Mouse (Mus musculus) embryonic facial prominence, embryonic 11.5 days (tissue): Measurements from ENCODE around the gene Slc25a24. TPM values are rescaled to one million over a fixed set of nuclear protein-coding genes. Genes with fewer than 3 reads are reported as not detected.
A peak's percentile ranks its signal among the peaks of the same experiment; 100 is the strongest.

Experiments
- ATAC-seq: fragments of 200-750 bp; cut with Nextera tagmentation; replicated peaks from 2 replicates; pipeline ENCODE4 v1.8.0; 2017; ENCODE audit warnings: low read depth; ENCODE audit not compliant: insufficient number of reproducible peaks, low FRiP score, low TSS enrichment
- DNase-seq: peaks from one replicate; pipeline ENCODE4 v3.0.0-alpha.2; 2015; ENCODE audit warnings: low spot score
- H3K27ac ChIP-seq: fragments of 300-500 bp; sonication (generic); replicated peaks from 2 replicates; pipeline ENCODE4 v1.5.1; 2014; ENCODE audit warnings: mild to moderate bottlenecking, low read depth, low read length, control low read depth
- H3K27me3 ChIP-seq: fragments of 300-500 bp; sonication (generic); 2 replicates; pipeline ENCODE4 v1.6.1; 2014; ENCODE audit warnings: mild to moderate bottlenecking, low read length, moderate library complexity, mixed read lengths; ENCODE audit not compliant: control insufficient read depth, insufficient read depth
- H3K36me3 ChIP-seq: fragments of 300-500 bp; sonication (generic); replicated peaks from 2 replicates; pipeline ENCODE4 v1.6.1; 2014; ENCODE audit warnings: low read depth, mild to moderate bottlenecking, low read length, moderate library complexity, mixed read lengths; ENCODE audit not compliant: control insufficient read depth, insufficient read depth
- H3K4me1 ChIP-seq: fragments of 300-500 bp; sonication (generic); 2 replicates; pipeline ENCODE4 v1.6.1; 2014; ENCODE audit warnings: low read length, mixed read lengths; ENCODE audit not compliant: control insufficient read depth, insufficient read depth
- H3K4me2 ChIP-seq: fragments of 300-500 bp; sonication (generic); 2 replicates; pipeline ENCODE4 v1.6.1; 2014; ENCODE audit warnings: low read depth, mild to moderate bottlenecking, control low read depth, low read length, moderate library complexity
- H3K4me3 ChIP-seq: fragments of 300-500 bp; sonication (generic); 2 replicates; pipeline ENCODE4 v1.5.1; 2014; ENCODE audit warnings: low read depth, low read length, control low read depth
- H3K9ac ChIP-seq: fragments of 300-500 bp; sonication (generic); replicated peaks from 2 replicates; pipeline ENCODE4 v1.6.1; 2014; ENCODE audit warnings: mild to moderate bottlenecking, control low read depth, low read length
- H3K9me3 ChIP-seq: fragments of 300-500 bp; sonication (generic); replicated peaks from 2 replicates; pipeline ENCODE4 v1.6.1; 2016; ENCODE audit warnings: mild to moderate bottlenecking, low read length, inconsistent platforms, mixed read lengths; ENCODE audit not compliant: control insufficient read depth
- WGBS: fragments of 180-500 bp; shearing (Covaris S2); extraction: QIAGEN DNeasy Blood & Tissue Kit; methylation state at CpG from one replicate; pipeline ENCODE4 v1.1.7; 2014; 5-methylcytosine and 5-hydroxymethylcytosine counted together
- polyA plus RNA-seq: library from polyadenylated mRNA; unstranded; fragments of >200 nt; fragmentation: Nextera tagmentation; extraction: Ambion mirVana; gene quantifications from 2 replicates; pipeline ENCODE4 v1.2.1, GENCODE M21; 2014

Gene Slc25a24
- polyA plus RNA-seq, 1 experiment from 2014 or later, result 52.6 TPM

DNA sequence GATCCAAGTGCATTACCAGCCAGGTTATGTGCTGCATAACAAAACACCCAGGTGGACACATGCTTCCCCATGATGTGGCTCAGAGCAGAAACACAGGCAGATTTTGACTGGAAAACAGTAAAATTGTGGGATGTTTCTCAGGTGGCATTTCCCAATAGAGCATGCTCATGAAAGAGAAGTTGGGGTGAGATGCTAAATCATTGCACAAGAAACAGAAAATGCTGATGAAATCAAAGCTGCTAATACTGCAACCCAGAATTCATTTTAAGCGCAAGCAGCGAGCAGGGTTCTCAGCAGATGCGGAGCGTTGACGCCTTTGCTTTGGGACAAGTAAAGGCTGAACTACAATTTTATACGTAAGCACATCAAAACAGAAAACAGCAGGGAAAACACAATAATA lies 30.5 kb downstream of the Slc25a24 start:
- ATAC-seq, result no peak
- 97% methylated on average over 6 of the region's 6 CpGs for WGBS
- Histone ChIP-seq H3K4me3 (no peak overlapping the region), H3K4me2 (no peak overlapping the region), H3K27me3 (no peaks in the 10 kb centered on the region), H3K36me3 (no peaks in the 10 kb centered on the region), H3K4me1 (no peaks in the 10 kb centered on the region), H3K9me3 (no peaks in the 10 kb centered on the region), H3K9ac (no peak overlapping the region), H3K27ac (no peak overlapping the region)
- no peak for DNase-seq

GRCm38 (mm10) chr3:109155926-109156669 lies 33.1 kb downstream of the Slc25a24 start:
- H3K27me3 ChIP-seq, result no peaks in the 10 kb centered on the region
- H3K4me1 ChIP-seq, result no peaks in the 10 kb centered on the region
- H3K36me3 ChIP-seq, result no peaks in the 10 kb centered on the region
- ATAC-seq (no peak), DNase-seq (no peak)
- no peaks in the 10 kb centered on the region for H3K9me3 ChIP-seq
- no peak overlapping the region for H3K4me2 ChIP-seq
- WGBS, result 80% methylated on average over 4 of the region's 4 CpGs
- no peak overlapping the region for H3K4me3 ChIP-seq
- no peak overlapping the region for H3K27ac ChIP-seq
- H3K9ac ChIP-seq, result no peak overlapping the region

DNA sequence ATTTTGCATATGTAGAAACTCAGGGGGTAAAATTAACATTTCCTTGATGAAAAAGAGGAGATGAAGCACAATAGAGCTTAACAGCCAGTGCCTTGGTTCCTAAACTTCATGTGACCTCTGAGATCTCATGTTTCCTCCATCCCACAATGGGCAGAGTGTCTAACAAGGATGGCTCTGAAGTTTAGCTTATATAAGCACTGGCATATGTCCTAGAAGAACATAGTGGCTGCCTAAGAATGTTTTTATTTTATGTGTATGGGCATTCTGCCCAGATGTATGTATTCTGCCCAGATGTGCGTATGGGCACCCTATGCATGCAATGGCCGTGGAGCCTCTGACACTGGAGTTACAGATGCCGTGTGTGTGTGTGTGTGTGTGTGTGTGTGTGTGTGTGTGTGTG lies 34.5 kb downstream of the Slc25a24 start:
- ATAC-seq (no peak), DNase-seq (no peak)
- H3K4me2 ChIP-seq, result no peak overlapping the region
- H3K4me1 ChIP-seq, result no peaks in the 10 kb centered on the region
- WGBS, result 83% methylated on average over 3 of the region's 3 CpGs
- H3K4me3 ChIP-seq, result no peak overlapping the region
- no peaks in the 10 kb centered on the region for H3K36me3 ChIP-seq
- H3K27ac ChIP-seq, result no peak overlapping the region
- no peak overlapping the region for H3K9ac ChIP-seq
- no peaks in the 10 kb centered on the region for H3K27me3 ChIP-seq
- H3K9me3 ChIP-seq, result no peaks in the 10 kb centered on the region

DNA sequence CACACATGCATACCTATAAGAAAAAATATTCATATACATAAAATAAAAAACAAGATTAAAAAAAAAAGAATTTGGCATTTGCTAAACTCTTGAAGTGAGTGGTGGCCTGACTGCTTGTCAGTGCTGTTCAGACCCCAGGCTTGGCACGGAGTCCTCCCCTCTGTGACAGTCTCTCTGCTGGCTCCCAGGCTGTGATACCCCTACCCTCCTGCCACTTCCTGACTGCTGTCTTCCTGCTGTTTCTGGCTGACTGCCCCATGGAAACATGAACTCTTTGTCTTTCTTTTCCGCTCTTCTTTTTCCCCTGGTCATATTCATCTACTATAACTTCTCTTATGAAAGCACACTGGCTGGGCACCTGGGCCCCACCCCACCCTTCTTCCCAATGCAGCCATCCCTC lies 41.1 kb downstream of the Slc25a24 start:
- H3K4me2 ChIP-seq, result no peak overlapping the region
- no peak overlapping the region for H3K4me3 ChIP-seq
- no peaks in the 10 kb centered on the region for H3K36me3 ChIP-seq
- H3K27me3 ChIP-seq, result no peaks in the 10 kb centered on the region
- H3K4me1 ChIP-seq, result no peaks in the 10 kb centered on the region
- H3K27ac ChIP-seq, result no peak overlapping the region
- ATAC-seq (no peak), DNase-seq (no peak)
- H3K9me3 ChIP-seq, result no peaks in the 10 kb centered on the region
- WGBS, result 93% methylated on average over 2 of the region's 2 CpGs
- H3K9ac ChIP-seq, result no peak overlapping the region

GRCm38 (mm10) chr3:109164644-109165043 lies 41.7 kb downstream of the Slc25a24 start:
- ATAC-seq, result no peak
- DNase-seq, result no peak
- H3K4me3 ChIP-seq, result no peak overlapping the region
- no peaks in the 10 kb centered on the region for H3K9me3 ChIP-seq
- WGBS, result 100% methylated on average over 1 of the region's 1 CpGs
- H3K27ac ChIP-seq, result no peak overlapping the region
- no peak overlapping the region for H3K4me2 ChIP-seq
- H3K4me1 ChIP-seq, result no peaks in the 10 kb centered on the region
- H3K27me3 ChIP-seq, result no peaks in the 10 kb centered on the region
- no peak overlapping the region for H3K9ac ChIP-seq
- no peaks in the 10 kb centered on the region for H3K36me3 ChIP-seq

DNA sequence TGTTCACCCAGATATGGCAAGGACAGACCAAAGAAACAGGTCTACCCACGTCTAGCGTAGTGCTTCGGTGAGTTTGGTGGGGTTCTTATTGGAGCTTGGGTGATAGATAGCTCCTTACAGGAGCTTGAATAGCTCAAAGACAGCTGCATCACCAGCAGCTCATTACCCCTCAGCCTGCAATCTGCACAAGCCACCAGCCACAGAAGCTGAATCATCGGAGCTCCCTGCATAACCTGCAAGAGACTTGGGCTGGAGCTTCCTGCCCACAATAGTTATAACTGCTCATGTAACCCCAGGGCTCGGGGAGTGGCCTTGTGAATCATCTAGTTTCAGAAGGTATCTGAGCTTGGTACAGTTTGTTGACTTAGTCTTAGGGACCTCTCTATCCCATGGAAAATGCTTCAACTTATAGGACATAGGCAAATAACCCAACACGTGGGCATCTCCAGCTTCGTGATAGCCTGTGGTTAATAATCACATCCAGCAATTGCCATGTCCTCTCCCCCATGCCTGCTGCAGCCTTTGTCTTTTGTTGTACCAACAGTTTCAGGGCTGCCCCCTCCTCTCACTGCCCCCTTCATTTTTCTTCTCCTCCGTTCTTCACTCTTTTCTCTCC lies 42.4 kb downstream of the Slc25a24 start:
- Histone ChIP-seq H3K36me3 (no peaks in the 10 kb centered on the region), H3K4me1 (no peaks in the 10 kb centered on the region), H3K27ac (no peak overlapping the region), H3K9me3 (no peaks in the 10 kb centered on the region), H3K9ac (no peak overlapping the region), H3K4me2 (no peak overlapping the region), H3K27me3 (no peaks in the 10 kb centered on the region), H3K4me3 (no peak overlapping the region)
- no peak for ATAC-seq
- WGBS, result 92% methylated on average over 8 of the region's 8 CpGs
- no peak for DNase-seq

GRCm38 (mm10) chr3:109169121-109169520 lies 46.2 kb downstream of the Slc25a24 start:
- no peak for DNase-seq
- H3K27ac ChIP-seq, result no peak overlapping the region
- no peaks in the 10 kb centered on the region for H3K36me3 ChIP-seq
- ATAC-seq, result no peak
- WGBS, result 90% methylated on average over 2 of the region's 2 CpGs
- H3K4me1 ChIP-seq, result no peaks in the 10 kb centered on the region
- H3K9ac ChIP-seq, result no peak overlapping the region
- no peak overlapping the region for H3K4me3 ChIP-seq
- H3K4me2 ChIP-seq, result no peak overlapping the region
- no peaks in the 10 kb centered on the region for H3K9me3 ChIP-seq
- no peaks in the 10 kb centered on the region for H3K27me3 ChIP-seq

DNA sequence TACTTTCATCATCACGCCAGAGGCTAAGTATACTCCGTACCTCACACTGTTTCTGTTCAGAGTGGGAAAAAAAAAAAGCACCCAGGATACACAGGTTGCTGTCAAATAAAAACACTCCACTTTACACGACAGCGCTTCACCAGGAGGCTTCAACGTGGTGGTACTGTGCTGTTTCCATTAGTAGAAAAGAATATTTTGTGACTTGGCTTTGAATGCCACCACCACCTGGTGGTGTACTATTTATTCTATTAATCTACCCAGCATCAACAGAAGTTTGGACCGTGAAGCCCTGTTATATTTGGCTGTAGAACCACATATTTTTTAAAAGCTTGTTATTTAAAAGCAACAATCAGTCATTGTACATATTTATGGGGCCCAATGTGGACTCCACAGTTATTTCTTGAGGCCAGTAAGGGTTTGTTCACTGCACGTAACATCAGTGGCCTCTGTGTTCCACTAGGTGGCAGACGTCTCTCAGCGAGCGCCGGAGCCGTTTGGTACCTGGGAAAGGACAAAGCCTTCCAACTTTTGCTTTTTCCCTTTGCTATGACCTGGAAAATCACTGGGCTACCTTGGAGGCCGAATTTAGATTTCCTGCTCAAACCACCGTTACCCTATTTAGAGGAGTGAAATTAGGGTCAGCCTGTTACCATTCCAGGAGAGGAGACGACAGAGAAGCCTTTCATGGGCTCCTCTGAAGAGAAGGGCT lies 48.3 kb downstream of the Slc25a24 start:
- no peak overlapping the region for H3K4me2 ChIP-seq
- DNase-seq, result peak; percentile 86
- no peak overlapping the region for H3K4me3 ChIP-seq
- H3K9me3 ChIP-seq, result no peaks in the 10 kb centered on the region
- no peak overlapping the region for H3K9ac ChIP-seq
- WGBS, result 27% methylated on average over 15 of the region's 15 CpGs
- H3K4me1 ChIP-seq, result no peaks in the 10 kb centered on the region
- H3K27me3 ChIP-seq, result no peaks in the 10 kb centered on the region
- H3K36me3 ChIP-seq, result no peaks in the 10 kb centered on the region
- H3K27ac ChIP-seq, result no peak overlapping the region
- ATAC-seq, result no peak
